Mouse (Mus musculus) intestine, embryonic 15.5 days (tissue): ENCODE measurements around the gene Pttg1ip. TPM values are rescaled to one million over a fixed set of nuclear protein-coding genes. Genes with fewer than 3 reads are reported as not detected.

Experiments used
- ATAC-seq: fragments of 200-750 bp; cut with Nextera tagmentation; 2 replicates; pipeline ENCODE4 v1.8.0; 2017; ENCODE audit warnings: moderate TSS enrichment, moderate library complexity
- H3K27ac ChIP-seq: fragments of 300-500 bp; sonication (generic); 2 replicates; pipeline ENCODE4 v1.5.1; 2015; ENCODE audit warnings: mild to moderate bottlenecking, inconsistent platforms
- H3K27me3 ChIP-seq: fragments of 300-500 bp; sonication (generic); replicated peaks from 2 replicates; pipeline ENCODE4 v1.6.1; 2015; ENCODE audit warnings: inconsistent platforms
- H3K36me3 ChIP-seq: fragments of 300-500 bp; sonication (generic); 2 replicates; pipeline ENCODE4 v1.6.1; 2015; ENCODE audit warnings: inconsistent platforms
- H3K4me1 ChIP-seq: fragments of 300-500 bp; sonication (generic); replicated peaks from 2 replicates; pipeline ENCODE4 v1.6.1; 2015; ENCODE audit warnings: inconsistent platforms
- H3K4me2 ChIP-seq: fragments of 300-500 bp; sonication (generic); replicated peaks from 2 replicates; pipeline ENCODE4 v1.6.1; 2015; ENCODE audit warnings: mild to moderate bottlenecking, inconsistent platforms
- H3K4me3 ChIP-seq: fragments of 300-500 bp; sonication (generic); replicated peaks from 2 replicates; pipeline ENCODE4 v1.5.1; 2015; ENCODE audit warnings: inconsistent platforms
- H3K9ac ChIP-seq: fragments of 300-500 bp; sonication (generic); 2 replicates; pipeline ENCODE4 v1.6.1; 2015; ENCODE audit warnings: inconsistent platforms
- H3K9me3 ChIP-seq: fragments of 300-500 bp; sonication (generic); 2 replicates; pipeline ENCODE4 v1.6.1; 2016; ENCODE audit warnings: inconsistent platforms
- WGBS: fragments of 180-500 bp; shearing (Covaris S2); methylation state at CpG from one replicate; pipeline ENCODE4 v1.1.7; 2015; 5-methylcytosine and 5-hydroxymethylcytosine counted together
- polyA plus RNA-seq: library from polyadenylated mRNA; unstranded; fragments of >200 nt; fragmentation: Nextera tagmentation; extraction: Ambion mirVana; gene quantifications from 2 replicates; pipeline ENCODE4 v1.2.1, GENCODE M21; 2015

The Pttg1ip gene
- polyA plus RNA-seq, 1 experiment from 2014 or later, result 146 TPM

GRCm38 (mm10) chr10:77552162-77552561 lies 29.4 kb upstream of the Pttg1ip start:
- WGBS, result 83% methylated on average over 5 of the region's 5 CpGs
- H3K9me3 ChIP-seq, result no peaks in the 10 kb centered on the region

GRCm38 (mm10) chr10:77553285-77553684 lies 28.2 kb upstream of the Pttg1ip start:
- H3K36me3 ChIP-seq, result no peaks in the 10 kb centered on the region
- no peak overlapping the region for H3K4me3 ChIP-seq
- H3K9me3 ChIP-seq, result no peaks in the 10 kb centered on the region
- H3K9ac ChIP-seq, result no peak overlapping the region
- WGBS, result 69% methylated on average over 4 of the region's 4 CpGs
- no peak overlapping the region for H3K27ac ChIP-seq
- ATAC-seq, result no peak
- H3K4me1 ChIP-seq, result no peaks in the 10 kb centered on the region
- H3K4me2 ChIP-seq, result no peak overlapping the region
- H3K27me3 ChIP-seq, result no peaks in the 10 kb centered on the region

More at GRCm38 (mm10) chr10:77552162-77552561, 29.4 kb upstream of the Pttg1ip start:
- H3K27ac ChIP-seq, result no peak overlapping the region
- H3K27me3 ChIP-seq, result no peaks in the 10 kb centered on the region
- no peak overlapping the region for H3K4me2 ChIP-seq
- no peaks in the 10 kb centered on the region for H3K36me3 ChIP-seq
- no peak overlapping the region for H3K4me3 ChIP-seq
- ATAC-seq, result no peak
- H3K9ac ChIP-seq, result no peak overlapping the region
- H3K4me1 ChIP-seq, result no peaks in the 10 kb centered on the region

- Histone ChIP-seq H3K4me2 (no peak overlapping the region), H3K4me3 (no peak overlapping the region), H3K36me3 (no peaks in the 10 kb centered on the region), H3K4me1 (no peaks in the 10 kb centered on the region), H3K9ac (no peak overlapping the region), H3K27me3 (no peaks in the 10 kb centered on the region), H3K27ac (no peak overlapping the region), H3K9me3 (no peaks in the 10 kb centered on the region)
- ATAC-seq, result no peak
- 84% methylated on average over 4 of the region's 4 CpGs for WGBS
These were observed 26.6 kb upstream of the Pttg1ip start for GRCm38 (mm10) chr10:77554918-77555317.

GRCm38 (mm10) chr10:77556631-77557030 lies 24.9 kb upstream of the Pttg1ip start:
- WGBS, result 89% methylated on average over 7 of the region's 7 CpGs
- no peak overlapping the region for H3K27ac ChIP-seq
- no peak overlapping the region for H3K9ac ChIP-seq
- H3K4me3 ChIP-seq, result no peak overlapping the region
- H3K4me1 ChIP-seq, result no peaks in the 10 kb centered on the region
- no peaks in the 10 kb centered on the region for H3K36me3 ChIP-seq
- no peak overlapping the region for H3K4me2 ChIP-seq
- no peak for ATAC-seq
- H3K27me3 ChIP-seq, result no peaks in the 10 kb centered on the region
- no peaks in the 10 kb centered on the region for H3K9me3 ChIP-seq

- no peak overlapping the region for H3K4me2 ChIP-seq
- H3K9me3 ChIP-seq, result no peaks in the 10 kb centered on the region
- no peak for ATAC-seq
- H3K4me3 ChIP-seq, result no peak overlapping the region
- H3K27me3 ChIP-seq, result no peaks in the 10 kb centered on the region
- 84% methylated on average over 4 of the region's 4 CpGs for WGBS
- no peaks in the 10 kb centered on the region for H3K4me1 ChIP-seq
- no peak overlapping the region for H3K27ac ChIP-seq
- H3K9ac ChIP-seq, result no peak overlapping the region
- no peaks in the 10 kb centered on the region for H3K36me3 ChIP-seq
These were observed 23.9 kb upstream of the Pttg1ip start for GRCm38 (mm10) chr10:77557641-77558040.

- no peak overlapping the region for H3K4me3 ChIP-seq
- H3K4me1 ChIP-seq, result no peaks in the 10 kb centered on the region
- no peak overlapping the region for H3K4me2 ChIP-seq
- no peaks in the 10 kb centered on the region for H3K9me3 ChIP-seq
- H3K36me3 ChIP-seq, result no peaks in the 10 kb centered on the region
- H3K27me3 ChIP-seq, result no peaks in the 10 kb centered on the region
- no peak overlapping the region for H3K27ac ChIP-seq
- no peak overlapping the region for H3K9ac ChIP-seq
- no peak for ATAC-seq
- 85% methylated on average over 11 of the region's 11 CpGs for WGBS
These were observed 21.4 kb upstream of the Pttg1ip start for GRCm38 (mm10) chr10:77560090-77560489.

- Histone ChIP-seq H3K4me2 (no peak overlapping the region), H3K9ac (no peak overlapping the region), H3K4me3 (no peak overlapping the region), H3K27me3 (no peaks in the 10 kb centered on the region), H3K4me1 (no peaks in the 10 kb centered on the region), H3K9me3 (no peaks in the 10 kb centered on the region), H3K36me3 (no peaks in the 10 kb centered on the region), H3K27ac (no peak overlapping the region)
- WGBS, result 83% methylated on average over 9 of the region's 9 CpGs
- no peak for ATAC-seq
These were observed 20.7 kb upstream of the Pttg1ip start for GRCm38 (mm10) chr10:77560830-77561229.

- Histone ChIP-seq H3K4me3 (no peak overlapping the region), H3K9ac (no peak overlapping the region), H3K4me1 (no peaks in the 10 kb centered on the region; the same call in 1 of the 2 replicates), H3K9me3 (no peaks in the 10 kb centered on the region), H3K4me2 (no peak overlapping the region), H3K27ac (no peak overlapping the region), H3K27me3 (no peaks in the 10 kb centered on the region), H3K36me3 (no peaks in the 10 kb centered on the region)
- no peak for ATAC-seq
- WGBS, result 72% methylated on average over 2 of the region's 2 CpGs
These were observed 20.0 kb upstream of the Pttg1ip start for GRCm38 (mm10) chr10:77561508-77561907.

GRCm38 (mm10) chr10:77565005-77565404 lies 16.5 kb upstream of the Pttg1ip start:
- Histone ChIP-seq H3K27me3 (no peaks in the 10 kb centered on the region), H3K4me3 (no peak overlapping the region), H3K36me3 (no peaks in the 10 kb centered on the region), H3K9me3 (no peaks in the 10 kb centered on the region), H3K27ac (no peak overlapping the region), H3K4me1 (peaks cover 14% of the 10 kb centered on the region), H3K4me2 (no peak overlapping the region), H3K9ac (no peak overlapping the region)
- no peak for ATAC-seq
- WGBS, result 78% methylated on average over 8 of the region's 8 CpGs

- 39% methylated on average over 8 of the region's 8 CpGs for WGBS
- Histone ChIP-seq H3K9ac (no peak overlapping the region; the same call in 1 of the 2 replicates), H3K27me3 (no peaks in the 10 kb centered on the region), H3K27ac (peak overlapping the region; percentile 48), H3K36me3 (no peaks in the 10 kb centered on the region), H3K4me1 (peaks cover 14% of the 10 kb centered on the region), H3K9me3 (no peaks in the 10 kb centered on the region), H3K4me3 (no peak overlapping the region), H3K4me2 (no peak overlapping the region)
- ATAC-seq, result no peak
These were observed 14.9 kb upstream of the Pttg1ip start for GRCm38 (mm10) chr10:77566651-77567050.

- Histone ChIP-seq H3K4me1 (peaks cover 14% of the 10 kb centered on the region), H3K36me3 (no peaks in the 10 kb centered on the region), H3K4me2 (peak overlapping the region; percentile 46), H3K9ac (0 out of 2 replicates have a peak overlapping the region, but pooled peaks have one; percentile 18), H3K27me3 (no peaks in the 10 kb centered on the region), H3K9me3 (no peaks in the 10 kb centered on the region), H3K4me3 (no peak overlapping the region), H3K27ac (peak overlapping the region; percentile 87)
- ATAC-seq, result peak; percentile 40
- 30% methylated on average over 7 of the region's 7 CpGs for WGBS
These were observed 12.0 kb upstream of the Pttg1ip start for GRCm38 (mm10) chr10:77569481-77569880.

GRCm38 (mm10) chr10:77569973-77570658 lies 11.4 kb upstream of the Pttg1ip start:
- H3K4me3 ChIP-seq, result no peak overlapping the region
- H3K27me3 ChIP-seq, result no peaks in the 10 kb centered on the region
- H3K9me3 ChIP-seq, result no peaks in the 10 kb centered on the region
- no peaks in the 10 kb centered on the region for H3K36me3 ChIP-seq
- peaks cover 14% of the 10 kb centered on the region for H3K4me1 ChIP-seq
- peak; percentile 86 for ATAC-seq
- H3K27ac ChIP-seq, result peak overlapping the region; percentile 87
- peak overlapping the region; percentile 46; the same call in 1 of the 2 replicates for H3K4me2 ChIP-seq
- H3K9ac ChIP-seq, result no peak overlapping the region
- WGBS, result 33% methylated on average over 6 of the region's 6 CpGs

GRCm38 (mm10) chr10:77572225-77572624 lies 9.3 kb upstream of the Pttg1ip start:
- no peak for ATAC-seq
- Histone ChIP-seq H3K4me2 (no peak overlapping the region), H3K27me3 (no peaks in the 10 kb centered on the region), H3K9me3 (no peaks in the 10 kb centered on the region), H3K36me3 (no peaks in the 10 kb centered on the region), H3K4me1 (peaks cover 9% of the 10 kb centered on the region; the same call in 1 of the 2 replicates), H3K9ac (no peak overlapping the region), H3K4me3 (no peak overlapping the region), H3K27ac (peak overlapping the region; percentile 38; the same call in 1 of the 2 replicates)
- WGBS, result 16% methylated on average over 3 of the region's 3 CpGs
